Mouse (Mus musculus) cerebellum, adult 2 months (tissue): Measurements from ENCODE around the gene Asf1a. TPM values are rescaled to one million over a fixed set of nuclear protein-coding genes. Genes with fewer than 3 reads are reported as not detected.
"Not testable (repeated sequence)": the region's sequence is repeated elsewhere in the genome, so short reads cannot be mapped to it uniquely, and the experiment has no call there.

Source experiments
- DNase-seq, 2 experiments: peaks; one replicate each; pipeline ENCODE4 v3.0.0; 2021
- H3K27ac ChIP-seq: fragments of 200-500 bp; 2 replicates; pipeline ENCODE4 v1.5.1; 2012; ENCODE audit warnings: low read length, control low read depth, inconsistent platforms; ENCODE audit not compliant: insufficient read depth
- H3K27me3 ChIP-seq: fragments of 200-500 bp; 2 replicates; pipeline ENCODE4 v1.6.1; 2012; ENCODE audit warnings: inconsistent platforms, mild to moderate bottlenecking, low read length, moderate library complexity; ENCODE audit not compliant: control insufficient read depth, insufficient read depth
- H3K4me1 ChIP-seq: fragments of 200-500 bp; 2 replicates; pipeline ENCODE4 v1.6.1; 2011; ENCODE audit warnings: low read length; ENCODE audit not compliant: control insufficient read depth, insufficient read depth
- H3K4me3 ChIP-seq: fragments of 200-500 bp; replicated peaks from 2 replicates; pipeline ENCODE3; 2011; ENCODE audit warnings: mild to moderate bottlenecking, low read depth, low read length, control low read depth; ENCODE audit not compliant: insufficient read depth
- CTCF ChIP-seq: fragments of 200-500 bp; IDR thresholded peaks from 2 replicates; pipeline ENCODE4 v1.5.1; 2011; ENCODE audit warnings: low read depth, mild to moderate bottlenecking, control low read depth, low read length, moderate library complexity, borderline replicate concordance; ENCODE audit not compliant: insufficient read depth
- POLR2A ChIP-seq: fragments of 200-500 bp; IDR thresholded peaks from 2 replicates; pipeline ENCODE4 v1.6.1; 2011; ENCODE audit warnings: low read length, control low read depth, borderline replicate concordance; ENCODE audit not compliant: insufficient read depth
- WGBS: fragments of 180-500 bp; shearing (Covaris S2); methylation state at CpG from one replicate; pipeline ENCODE4 v1.1.7; 2018; 5-methylcytosine and 5-hydroxymethylcytosine counted together
- polyA plus RNA-seq: library from polyadenylated mRNA; depleted of rRNA; stranded (reverse); fragments of >200 nt; gene quantifications from 2 replicates; pipeline ENCODE4 v1.2.3, GENCODE M21; 2012; rRNA removed

Gene Asf1a
- polyA plus RNA-seq, 1 experiment: 27.0 TPM

DNA sequence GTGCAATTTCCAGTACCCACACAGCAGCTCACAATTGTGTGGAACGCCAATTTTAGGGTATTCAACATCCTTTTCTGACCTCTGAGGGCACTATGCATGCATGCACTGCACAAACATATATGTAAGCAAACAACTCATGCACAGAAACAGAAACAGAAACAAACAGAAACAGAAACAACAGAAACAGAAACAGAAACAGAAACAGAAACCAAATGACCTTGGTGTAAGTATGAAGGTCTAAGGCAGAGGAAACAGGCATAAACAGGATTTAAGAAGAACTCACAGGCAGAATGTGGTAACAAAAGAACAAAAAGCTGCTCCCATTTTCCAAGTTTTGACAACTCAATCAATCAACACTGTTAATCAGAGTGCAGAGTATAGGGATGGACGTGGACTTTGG, 54.1 kb downstream of the Asf1a start:
- no peak for DNase-seq
- TF ChIP-seq CTCF (no peak), POLR2A (no peak)
- H3K27ac ChIP-seq: no peak overlapping the region
- no peaks in the 10 kb centered on the region for H3K27me3 ChIP-seq
- 82% methylated on average over 2 of the region's 2 CpGs for WGBS
- no peaks in the 10 kb centered on the region for H3K4me1 ChIP-seq
- no peak overlapping the region for H3K4me3 ChIP-seq

DNA sequence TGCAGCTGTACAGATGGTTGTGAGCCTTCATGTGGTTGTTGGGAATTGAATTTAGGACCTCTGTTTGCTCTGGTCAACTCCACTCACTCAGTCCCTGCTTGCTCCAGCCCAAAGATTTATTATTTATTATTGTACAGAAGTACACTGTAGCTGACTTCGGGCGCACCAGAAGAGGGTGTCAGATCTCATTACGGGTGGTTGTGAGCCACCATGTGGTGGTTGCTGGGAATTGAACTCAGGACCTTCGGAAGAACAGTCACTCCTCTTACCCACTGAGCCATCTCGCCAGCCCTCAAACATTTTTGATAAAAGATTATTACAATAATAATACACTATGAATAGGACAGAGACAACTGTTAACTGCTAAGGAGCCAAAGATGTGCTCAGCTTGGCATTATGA, 57.7 kb downstream of the Asf1a start:
- not testable (repeated sequence) for H3K4me1 ChIP-seq, H3K27me3 ChIP-seq, H3K4me3 ChIP-seq, H3K27ac ChIP-seq, DNase-seq
- WGBS: 83% methylated on average over 5 of the region's 5 CpGs

Other genes with a start within 250 kb of the Asf1a start
- 8.9 and 9.5 TPM in 2 replicates for gene Cep85l, start 216.8 kb upstream of the Asf1a start, polyA plus RNA-seq
- 5.3 and 5.7 TPM in 2 replicates for gene Mcm9, start 33.7 kb downstream of the Asf1a start, polyA plus RNA-seq
- gene Fam184a, start 154.4 kb downstream of the Asf1a start, polyA plus RNA-seq: 30.3 and 31.5 TPM in 2 replicates